Mouse (Mus musculus) olfactory bulb, adult 2 months (tissue): ENCODE results near the gene Yif1b.

ENCODE experiments used
- CTCF ChIP-seq: fragments of 200-500 bp; IDR thresholded peaks from 2 replicates; pipeline ENCODE4 v1.5.1; 2012; ENCODE audit warnings: low read depth, mild to moderate bottlenecking, low read length, moderate library complexity; ENCODE audit not compliant: insufficient read depth
- POLR2A ChIP-seq: fragments of 200-500 bp; IDR thresholded peaks from 2 replicates; pipeline ENCODE4 v1.6.1; 2012; ENCODE audit warnings: mild to moderate bottlenecking, low read depth, low read length, moderate library complexity; ENCODE audit not compliant: insufficient read depth

DNA sequence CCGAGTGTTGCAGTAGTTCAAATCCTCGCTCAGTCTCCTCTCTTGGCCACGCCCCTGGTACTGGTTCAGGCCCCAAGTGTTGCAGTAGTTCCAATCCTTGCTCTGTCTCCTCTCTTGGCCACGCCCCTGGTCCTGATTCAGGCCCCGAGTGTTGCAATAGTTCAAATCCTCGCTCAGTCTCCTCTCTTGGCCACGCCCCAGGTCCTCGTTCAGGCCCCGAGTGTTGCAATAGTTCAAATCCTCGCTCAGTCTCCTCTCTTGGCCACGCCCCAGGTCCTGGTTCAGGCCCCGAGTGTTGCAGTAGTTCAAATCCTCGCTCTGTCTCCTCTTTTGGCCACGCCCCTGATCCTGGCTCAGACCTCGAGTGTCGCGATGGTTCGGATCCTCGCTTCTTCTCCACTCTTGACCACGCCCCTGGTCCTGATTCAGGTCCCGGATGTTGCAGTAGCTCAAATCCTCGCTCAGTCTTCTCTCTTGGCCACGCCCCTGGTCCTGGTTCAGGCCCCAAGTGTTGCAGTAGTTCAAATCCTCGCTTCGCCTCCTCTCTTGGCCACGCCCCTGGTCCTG, 25.8 kb upstream of the Yif1b start:
- TF ChIP-seq POLR2A (no peak), CTCF (no peak)
